10 mouse cellular contexts compared by ENCODE assay signal in the genomic region with DNA sequence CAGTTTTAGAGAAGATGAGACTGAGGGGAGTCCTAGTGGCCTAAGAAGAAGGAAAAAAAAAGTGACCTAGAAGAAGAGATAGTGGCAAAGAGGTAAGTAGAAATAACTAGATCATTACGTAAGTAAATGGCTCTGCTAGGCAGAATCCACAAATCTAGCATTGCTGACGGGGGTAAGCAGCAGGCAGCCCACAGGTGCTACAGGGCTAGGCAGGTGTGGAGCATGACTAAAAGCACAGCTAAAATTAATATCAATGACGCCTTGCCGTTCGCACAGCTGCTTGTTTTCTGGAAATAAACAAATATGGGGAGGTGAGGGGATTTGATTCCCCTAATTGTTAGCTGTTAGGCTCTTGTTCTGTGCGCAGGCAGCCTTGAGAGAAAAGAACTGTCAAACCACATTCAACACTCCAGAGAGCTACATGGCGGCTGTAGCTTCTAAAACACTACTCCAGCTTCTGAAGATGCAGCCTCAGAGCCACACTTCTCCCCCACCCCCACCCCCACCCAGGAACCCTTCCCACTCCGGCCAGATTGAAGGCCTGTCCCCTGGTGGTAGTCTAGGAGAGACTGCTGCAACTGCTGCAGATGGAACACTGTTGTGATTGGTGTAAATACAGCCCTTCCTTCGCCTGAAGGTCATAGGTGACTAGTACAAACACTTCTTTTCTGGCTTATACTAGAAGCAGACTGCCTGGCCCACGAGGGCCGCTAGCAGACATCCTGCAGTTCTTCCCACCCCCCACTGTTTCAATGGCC. TPM values are rescaled to one million over a fixed set of nuclear protein-coding genes. Genes with fewer than 3 reads are reported as not detected.
DNase-seq lines count a peak whose midpoint lies in the region; ATAC-seq and TF ChIP-seq lines count a peak whose summit lies in the region.
"Had no signal": no experiment of that assay in that cellular context is flagged by ENCODE, and none has a peak within 500 bp of the region (broad histone marks: within the 10 kb centered on the region; RNA-seq: fewer than 3 reads in every experiment).

No protein-coding gene starts in this region.

- peaks cover 26% of the 10 kb centered on the region for H3K4me1 ChIP-seq in heart, embryonic 10.5 days
- peaks cover 48% of the 10 kb centered on the region for H3K4me1 ChIP-seq in E14TG2a.4 (replicated peaks; ENCODE audit: low read depth, low read length)
- peaks cover 10% of the 10 kb centered on the region; the same call in 1 of the 2 replicates for H3K4me1 ChIP-seq in embryonic facial prominence, embryonic 14.5 days (ENCODE audit: control insufficient read depth, insufficient read depth, low read length)
- peaks cover 31% of the 10 kb centered on the region for H3K4me1 ChIP-seq in lung, embryonic 15.5 days

- no peaks in the 10 kb centered on the region for H3K27me3 ChIP-seq in heart, embryonic 10.5 days (ENCODE audit: insufficient read depth, poor library complexity, severe bottlenecking)
- peaks cover 11% of the 10 kb centered on the region for H3K27me3 ChIP-seq in E14TG2a.4 (ENCODE audit: insufficient read depth, low read length)
- H3K27me3 ChIP-seq in embryonic facial prominence, embryonic 14.5 days (replicated peaks; ENCODE audit: control insufficient read depth, insufficient read depth, low read length): no peaks in the 10 kb centered on the region
- H3K27me3 ChIP-seq in lung, embryonic 15.5 days: no peaks in the 10 kb centered on the region

- H3K9ac ChIP-seq in embryonic facial prominence, embryonic 14.5 days (ENCODE audit: low read depth, low read length): no peak overlapping the region
- no peak overlapping the region for H3K9ac ChIP-seq in lung, embryonic 15.5 days
- H3K9ac ChIP-seq: midbrain, embryonic 12.5 days had no signal

- peak overlapping the region; percentile 33; the same call in 1 of the 2 replicates for H3K27ac ChIP-seq in heart, embryonic 10.5 days
- 0 out of 2 replicates have a peak overlapping the region, but pooled peaks have one; percentile 91 for H3K27ac ChIP-seq in embryonic facial prominence, embryonic 14.5 days (replicated peaks; ENCODE audit: low read depth, low read length)
- H3K27ac ChIP-seq in lung, embryonic 15.5 days: peak overlapping the region; percentile 35; the same call in 1 of the 2 replicates
- H3K27ac ChIP-seq: midbrain, embryonic 12.5 days had no signal

- no peak for ATAC-seq in embryonic facial prominence, embryonic 14.5 days (ENCODE audit: low read depth)
- ATAC-seq in lung, embryonic 15.5 days (ENCODE audit: borderline replicate concordance, extremely low read depth, low FRiP score, low TSS enrichment): 0 out of 2 replicates have a peak, but pooled peaks have one; percentile 13

- H3K4me2 ChIP-seq in embryonic facial prominence, embryonic 14.5 days (ENCODE audit: low read depth, low read length): peak overlapping the region; percentile 77; the same call in 1 of the 2 replicates
- H3K4me2 ChIP-seq in lung, embryonic 15.5 days: peak overlapping the region; percentile 71

- 51% methylated on average over 11 of the region's 11 CpGs for WGBS in heart, embryonic 10.5 days
- WGBS in embryonic facial prominence, embryonic 14.5 days: 48% methylated on average over 11 of the region's 11 CpGs
- WGBS in lung, embryonic 15.5 days: 40% methylated on average over 11 of the region's 11 CpGs

- H3K9me3 ChIP-seq in heart, embryonic 10.5 days: no peaks in the 10 kb centered on the region
- H3K9me3 ChIP-seq in E14TG2a.4 (ENCODE audit: low read length): no peaks in the 10 kb centered on the region
- no peaks in the 10 kb centered on the region for H3K9me3 ChIP-seq in embryonic facial prominence, embryonic 14.5 days (ENCODE audit: control insufficient read depth, low read length)
- H3K9me3 ChIP-seq in lung, embryonic 15.5 days: no peaks in the 10 kb centered on the region
- H3K9me3 ChIP-seq: midbrain, embryonic 12.5 days had no signal

- no peak overlapping the region for H3K4me3 ChIP-seq in heart, embryonic 10.5 days
- peak overlapping the region; percentile 98 for H3K4me3 ChIP-seq in E14TG2a.4 (replicated peaks; ENCODE audit: low read length)
- no peak overlapping the region for H3K4me3 ChIP-seq in embryonic facial prominence, embryonic 14.5 days (ENCODE audit: low read depth, low read length)
- H3K4me3 ChIP-seq in lung, embryonic 15.5 days: no peak overlapping the region
- H3K4me3 ChIP-seq: midbrain, embryonic 12.5 days had no signal

- DNase-seq in heart, embryonic 10.5 days (ENCODE audit: low spot score): no peak
- no peak for DNase-seq in heart, adult 18-20 months
- DNase-seq in embryonic facial prominence, embryonic 14.5 days (ENCODE audit: low spot score): no peak
- DNase-seq in thymus, postnatal 14 days: no peak
- DNase-seq in cerebellum, adult 8-10 months: no peak
- no peak for DNase-seq in left cerebral cortex, adult 9 months (ENCODE audit: low spot score in 2 of 2)
- DNase-seq: right cerebral cortex, postnatal 14 days had no signal

- TF ChIP-seq CTCF in E14TG2a.4 (conservative IDR thresholded peaks at IDR 0.05; ENCODE audit: low read length): no peak

- 0 out of 2 replicates have a peak, but pooled peaks cover under 1% of the 10 kb centered on the region for H3K36me3 ChIP-seq in heart, embryonic 10.5 days
- peaks cover 9% of the 10 kb centered on the region for H3K36me3 ChIP-seq in E14TG2a.4 (ENCODE audit: insufficient read depth, low read length)
- peaks cover 3% of the 10 kb centered on the region; the same call in 1 of the 2 replicates for H3K36me3 ChIP-seq in embryonic facial prominence, embryonic 14.5 days (ENCODE audit: control insufficient read depth, insufficient read depth, low read length)
- peaks cover 1% of the 10 kb centered on the region for H3K36me3 ChIP-seq in lung, embryonic 15.5 days
- H3K36me3 ChIP-seq: midbrain, embryonic 12.5 days had no signal

RNA-seq across cellular contexts. Expression of gene Nfkbiz, which starts 15.1 kb away (rescaled TPM):
- polyA plus RNA-seq in heart, embryonic 10.5 days (2016; fragmentation: Nextera tagmentation; extraction: Ambion mirVana): 1.7 and 3.1 TPM in 2 replicates
- 1 to 10 TPM; 1.8 to 2.3 TPM for total RNA-seq in heart, adult 18-20 months (2021)
- 4.5 and 5.5 TPM in 2 replicates for polyA plus RNA-seq in embryonic facial prominence, embryonic 14.5 days (2014; fragmentation: Nextera tagmentation; extraction: Ambion mirVana)
- 7.5 and 8.0 TPM in 2 replicates for polyA plus RNA-seq in lung, embryonic 15.5 days (2015; fragmentation: Nextera tagmentation; extraction: Ambion mirVana)

Comparison
In these comparisons a context has a peak if more than half of its experiments do, and no peak if none do; other contexts are left out.
1. H3K27ac ChIP-seq: peak in every context shown above with its lines; median percentile 91 in embryonic facial prominence, embryonic 14.5 days; 35 in lung, embryonic 15.5 days; 33 in heart, embryonic 10.5 days.